Mouse (Mus musculus) left cerebral cortex, postnatal 14 days (tissue): Measurements from ENCODE around the gene Ggct. TPM values are rescaled to one million over a fixed set of nuclear protein-coding genes. Genes with fewer than 3 reads are reported as not detected.
A peak's percentile ranks its signal among the peaks of the same experiment; 100 is the strongest.

ENCODE experiments used
- DNase-seq, 2 experiments: peaks; one replicate each; pipeline ENCODE4 v3.0.0; 2021 to 2022; ENCODE audit warnings: low spot score in 2 of 2, mixed read lengths in 1 of 2
- intact Hi-C: fragments of 180-260 bp; cut with DNase I; formaldehyde crosslinking; loops from one replicate; pipeline ENCODE4 v1.15.1; 2025
- total RNA-seq, 2 experiments: library from RNA; stranded (reverse); gene quantifications; 2 replicates each; pipeline ENCODE4 v1.2.3; 2021

The Ggct gene
- total RNA-seq, 2 experiments from 2014 or later: 29.9 to 32.5 TPM

GRCm38 (mm10) chr6:55002438-55002837 is 9.7 kb upstream of the Ggct start:
- no peak for DNase-seq
- intact Hi-C loops: no loop called here

GRCm38 (mm10) chr6:55001320-55001719 is 8.6 kb upstream of the Ggct start:
- DNase-seq: no peak
- intact Hi-C loops: no loop called here

DNA sequence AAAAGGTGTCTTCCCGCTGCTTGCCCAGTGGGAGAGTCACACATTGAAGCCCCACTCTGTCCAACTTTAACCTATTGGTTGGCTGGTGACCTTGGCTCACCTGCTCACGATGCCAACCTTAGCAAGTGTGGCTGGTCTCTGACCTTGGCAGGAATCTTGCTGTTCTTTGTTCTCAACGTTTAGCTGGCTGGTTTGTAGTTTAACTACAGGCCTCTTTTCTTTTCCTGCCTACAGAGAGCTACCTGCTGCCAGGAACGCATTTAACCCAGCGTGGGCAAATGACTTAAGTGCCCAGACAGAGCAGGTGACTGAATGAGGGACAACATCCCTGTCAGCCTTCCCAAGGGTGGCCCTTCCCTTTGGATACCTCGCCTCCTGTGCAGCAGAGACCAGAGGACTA is 5.0 kb upstream of the Ggct start:
- intact Hi-C loops: no loop called here
- no peak for DNase-seq

DNA sequence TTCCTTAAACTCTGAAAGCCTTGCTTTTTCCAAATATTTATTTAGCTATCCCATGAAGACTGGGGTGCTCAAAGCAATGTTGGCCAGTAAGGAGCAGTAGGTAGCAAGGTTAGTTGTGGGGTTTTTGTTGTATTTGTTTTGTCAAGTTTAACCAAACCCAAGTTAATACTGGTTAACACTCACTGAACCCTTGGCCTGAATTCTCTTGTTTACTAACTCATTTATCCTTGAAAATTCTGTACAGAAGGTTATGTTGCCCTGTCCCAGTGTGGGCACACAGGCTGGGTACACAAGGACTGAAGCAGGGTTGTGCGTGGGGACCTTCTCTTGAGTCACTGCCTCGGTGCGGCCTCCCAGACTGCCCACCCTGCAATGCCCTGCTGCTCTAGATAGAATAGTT is 3.6 kb upstream of the Ggct start:
- intact Hi-C loops: no loop called here
- DNase-seq: no peak

- intact Hi-C loops: loop anchor here (2.0 to 5.0 kb wide), 2 partner anchors 175 to 290 kb away; partner anchors contain the start of gene Znrf2
- DNase-seq: no peak
Observed at GRCm38 (mm10) chr6:54992141-54992540, 609 bp downstream of the Ggct start.

DNA sequence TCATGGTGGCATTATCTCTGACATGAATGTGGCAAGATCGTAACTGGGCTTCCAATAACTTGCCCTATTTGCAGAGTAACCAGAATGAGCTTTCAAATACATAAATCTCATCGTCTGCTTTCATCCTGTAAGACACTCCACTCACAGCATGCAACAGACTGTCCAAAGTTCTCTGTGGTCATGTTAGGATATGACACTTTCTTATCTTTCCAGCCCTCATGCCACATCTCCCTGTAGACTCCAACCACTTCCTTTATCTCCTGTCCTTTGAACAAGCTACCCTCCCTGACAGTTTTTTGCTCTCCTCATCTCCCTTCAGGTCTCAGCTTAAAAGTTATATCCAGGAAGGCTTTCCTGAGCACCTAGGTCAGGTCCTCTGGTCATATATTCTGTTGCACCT is 1.6 kb downstream of the Ggct start:
- intact Hi-C loops: loop anchor here (5.0 kb wide), 1 partner anchor 289 kb away; no protein-coding TSS in a partner anchor
- DNase-seq: no peak

GRCm38 (mm10) chr6:54988141-54988540 is 4.6 kb downstream of the Ggct start:
- intact Hi-C loops: no loop called here
- no peak for DNase-seq

DNA sequence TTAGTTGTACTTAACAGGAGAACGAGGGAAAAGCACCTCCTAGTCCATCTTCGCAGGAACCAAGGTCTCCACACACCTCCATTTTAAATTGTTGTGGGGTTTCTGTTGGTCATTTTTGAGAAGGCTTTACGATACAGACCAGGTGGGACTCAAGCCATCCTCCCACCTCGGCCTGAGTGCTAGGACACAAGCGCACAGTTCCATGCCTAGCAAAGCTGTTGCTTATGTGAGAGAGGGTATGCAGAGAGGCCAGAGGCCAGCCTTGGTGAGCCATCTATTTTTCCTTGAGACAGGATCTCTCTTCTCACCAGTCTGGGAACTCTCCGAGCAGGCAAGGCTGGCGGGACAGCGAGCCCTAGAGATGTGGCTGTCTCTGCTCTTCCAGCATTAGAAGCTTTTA is 8.7 kb downstream of the Ggct start:
- no peak for DNase-seq
- intact Hi-C loops: no loop called here

DNA sequence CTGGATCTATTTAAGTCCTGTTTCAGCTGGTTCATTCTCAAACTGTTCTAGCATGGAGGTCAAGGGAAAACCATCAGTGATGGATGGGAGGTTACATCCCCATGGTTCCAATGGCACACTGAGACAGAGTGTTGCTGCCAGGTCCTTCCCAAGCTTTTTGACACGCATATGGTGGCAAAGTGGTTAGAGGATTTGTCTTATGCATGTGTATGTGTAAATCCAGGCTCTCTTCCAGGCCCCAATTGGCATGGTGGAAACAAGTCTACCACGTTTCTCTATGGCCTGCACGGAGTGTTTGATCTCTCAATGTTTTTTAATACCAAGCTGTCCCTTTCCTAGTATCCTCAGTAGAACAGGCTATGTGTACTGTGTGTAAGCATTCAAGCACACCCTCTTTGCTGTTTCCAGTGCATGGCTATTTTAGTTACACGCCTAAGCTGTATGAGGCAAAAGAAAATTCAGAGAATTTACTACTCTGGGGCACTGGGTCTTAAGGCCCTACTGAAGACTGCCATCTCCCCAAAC is 9.2 kb downstream of the Ggct start:
- DNase-seq: no peak
- intact Hi-C loops: no loop called here

DNA sequence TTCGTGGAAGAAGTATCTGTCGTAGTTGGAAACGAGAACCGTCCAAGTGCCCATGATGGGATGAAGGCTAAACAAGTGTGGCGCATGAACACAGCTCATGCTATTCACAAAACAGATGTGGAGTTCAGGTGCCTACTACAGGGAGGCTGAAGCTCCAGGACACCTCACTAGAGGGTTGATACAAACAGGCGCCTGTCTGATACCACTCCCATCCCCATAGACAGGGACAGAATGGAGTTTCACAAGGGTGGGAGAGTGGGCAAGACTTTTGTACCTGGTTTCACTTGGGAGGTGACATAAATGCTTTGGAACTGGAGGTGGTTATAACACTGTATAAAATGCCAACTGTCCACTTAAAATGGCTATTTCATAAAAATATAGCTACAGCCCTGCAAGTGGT is 13.3 kb downstream of the Ggct start:
- intact Hi-C loops: no loop called here
- no peak for DNase-seq

DNA sequence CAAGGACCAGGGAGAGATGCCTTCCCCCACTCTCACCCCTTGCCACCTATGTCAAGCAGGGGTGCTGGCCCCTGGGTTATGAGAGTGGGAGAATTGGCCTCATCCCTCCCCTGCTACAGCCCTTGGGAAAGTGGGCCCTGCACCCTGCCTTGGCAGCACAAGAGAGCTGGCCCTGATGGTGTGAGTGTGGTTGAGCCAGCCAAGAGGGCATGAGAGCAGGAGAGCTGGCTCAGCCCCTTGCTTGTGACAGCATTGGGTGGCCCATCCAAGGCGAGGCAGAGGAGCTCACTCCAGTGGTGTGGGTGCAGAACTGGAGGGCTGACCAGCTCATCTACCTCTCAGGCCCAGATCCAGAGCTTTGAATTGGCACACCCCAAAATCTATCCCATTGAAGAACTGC is 17.1 kb downstream of the Ggct start:
- intact Hi-C loops: no loop called here

DNA sequence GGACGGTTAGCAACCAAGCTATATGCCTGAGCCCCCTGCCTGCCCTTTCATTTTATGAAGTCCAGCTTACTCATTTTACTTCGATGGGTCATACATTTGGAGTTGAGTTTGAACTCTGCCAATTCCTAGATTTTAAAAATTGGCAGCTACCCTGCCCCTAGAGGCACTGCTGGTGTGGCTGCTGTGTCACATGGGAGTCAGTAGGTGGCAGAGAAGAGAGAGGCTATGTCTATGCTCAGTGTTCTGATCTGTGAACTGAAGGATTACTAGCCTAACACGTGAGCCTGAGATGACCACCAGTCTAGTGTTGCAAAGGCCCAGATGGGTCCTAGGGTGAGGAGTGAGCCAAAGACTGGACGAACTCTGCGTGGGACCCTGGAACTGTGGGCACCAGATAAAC is 18.2 kb downstream of the Ggct start:
- peak in 1 of 2 experiments; percentile 10 for DNase-seq
- intact Hi-C loops: loop anchor here (5.0 kb wide), 1 partner anchor 267 kb away; no protein-coding TSS in a partner anchor

More for the DNA sequence above, 17.1 kb downstream of the Ggct start:
- DNase-seq: no peak

DNA sequence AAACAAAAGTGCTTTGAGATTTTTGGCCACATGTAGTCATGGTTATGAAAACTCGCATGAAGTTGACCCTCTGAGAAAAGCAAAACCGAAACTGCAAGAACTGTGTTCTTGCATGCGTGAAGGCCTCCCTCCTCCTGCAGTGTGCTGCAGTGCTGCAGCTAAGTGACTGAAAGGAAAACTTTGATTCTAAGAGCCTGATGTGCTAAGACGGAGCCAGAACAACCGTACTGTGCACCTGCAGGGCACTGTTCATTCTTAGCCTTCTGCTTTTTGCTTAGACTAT is 19.9 kb downstream of the Ggct start:
- intact Hi-C loops: loop anchor here (5.0 kb wide), 1 partner anchor 266 kb away; no protein-coding TSS in a partner anchor
- DNase-seq: no peak

GRCm38 (mm10) chr6:54972111-54972928 is 20.4 kb downstream of the Ggct start, which contains the start of gene Nod1:
Gene Nod1 (minus strand): TSS chr6:54972612.
- intact Hi-C loops: loop anchor here (5.0 kb wide), 1 partner anchor 265 kb away; no protein-coding TSS in a partner anchor
- peak; percentile 25 to 44 for DNase-seq

DNA sequence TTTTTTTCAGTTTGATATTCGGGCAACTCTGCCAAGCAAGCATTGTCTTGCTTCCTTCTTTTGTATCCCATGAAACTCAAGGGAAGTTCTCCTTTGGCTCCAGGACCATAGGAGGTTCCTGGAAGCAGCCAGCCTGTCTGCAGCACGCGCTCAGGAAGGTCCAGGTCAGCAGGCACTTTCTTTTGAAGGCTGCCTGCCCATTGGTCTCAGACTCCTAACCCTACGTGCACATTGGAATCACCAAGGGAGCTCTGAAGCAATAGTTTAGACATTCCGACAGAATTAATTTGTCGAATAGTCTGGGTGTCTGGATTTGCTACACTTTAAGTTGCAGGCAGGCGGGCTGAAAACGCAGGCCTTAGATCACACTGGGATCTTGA is 21.0 kb downstream of the Ggct start:
- intact Hi-C loops: loop anchor here (5.0 kb wide), 1 partner anchor 264 kb away; no protein-coding TSS in a partner anchor

DNA sequence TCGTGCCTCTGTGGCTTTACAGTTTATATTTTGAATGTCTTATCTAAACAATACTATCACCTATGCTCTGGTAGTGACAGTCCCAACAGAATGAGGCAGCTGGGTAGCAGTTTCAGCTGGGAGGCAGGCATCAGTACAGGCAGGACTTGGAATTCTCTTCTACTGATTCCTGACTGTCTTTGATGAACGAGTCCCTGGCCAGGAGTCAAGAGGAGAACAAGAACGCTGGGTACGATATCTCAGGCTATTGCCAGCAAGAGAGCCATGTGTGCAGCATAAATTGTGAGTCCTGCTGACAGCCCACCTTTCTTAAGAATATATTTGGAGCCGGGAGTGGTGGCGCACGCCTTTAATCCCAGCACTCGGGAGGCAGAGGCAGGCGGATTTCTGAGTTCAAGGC is 22.2 kb downstream of the Ggct start:
- intact Hi-C loops: loop anchor here (5.0 kb wide), 1 partner anchor 263 kb away; no protein-coding TSS in a partner anchor
- DNase-seq: no peak

More for the DNA sequence above, 21.0 kb downstream of the Ggct start:
- DNase-seq: no peak

DNA sequence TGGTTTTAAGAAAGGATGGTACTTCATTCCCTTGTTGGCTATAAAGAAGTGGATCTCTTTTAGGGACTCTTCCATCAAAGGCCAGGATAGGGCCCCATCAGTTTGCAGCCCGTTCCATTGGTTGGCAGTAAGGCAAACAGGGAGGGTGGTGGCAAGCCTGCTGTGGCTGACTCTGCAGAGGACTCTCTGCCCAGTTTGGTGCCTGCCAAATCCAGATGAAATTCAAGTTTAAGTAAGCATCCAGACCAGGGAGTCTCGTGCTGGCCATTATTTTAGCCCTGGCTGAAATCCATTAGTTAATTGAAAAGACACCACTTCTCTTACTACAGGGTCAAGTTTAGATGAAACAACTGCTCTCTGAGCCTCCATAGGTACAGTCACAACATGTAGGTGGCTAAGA is 22.9 kb downstream of the Ggct start:
- DNase-seq: no peak
- intact Hi-C loops: loop anchor here (5.0 kb wide), 1 partner anchor 262 kb away; no protein-coding TSS in a partner anchor

DNA sequence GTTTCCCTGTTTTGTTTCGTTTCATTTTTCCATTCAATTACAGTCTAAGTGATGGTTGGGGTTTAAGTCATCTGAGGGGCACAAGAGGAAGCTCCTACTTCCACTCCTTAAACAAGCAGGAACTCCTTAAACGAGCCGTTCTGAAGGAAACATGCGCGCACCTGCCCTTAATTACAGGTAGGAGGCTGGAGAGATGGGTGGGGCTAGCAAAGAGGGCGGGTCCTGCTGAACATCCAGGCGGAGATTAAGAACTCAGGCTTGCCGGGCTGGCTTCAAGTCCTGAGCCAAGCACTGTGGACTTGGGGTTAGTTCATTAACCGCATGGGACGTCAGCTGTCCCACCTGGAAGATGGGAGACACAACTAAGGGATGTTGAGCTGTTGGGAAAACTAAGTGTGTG is 25.2 kb downstream of the Ggct start:
- DNase-seq: no peak
- intact Hi-C loops: no loop called here

GRCm38 (mm10) chr6:54965234-54965633 is 27.5 kb downstream of the Ggct start:
- no peak for DNase-seq
- intact Hi-C loops: no loop called here

GRCm38 (mm10) chr6:54964755-54965154 is 28.0 kb downstream of the Ggct start:
- intact Hi-C loops: no loop called here
- no peak for DNase-seq

DNA sequence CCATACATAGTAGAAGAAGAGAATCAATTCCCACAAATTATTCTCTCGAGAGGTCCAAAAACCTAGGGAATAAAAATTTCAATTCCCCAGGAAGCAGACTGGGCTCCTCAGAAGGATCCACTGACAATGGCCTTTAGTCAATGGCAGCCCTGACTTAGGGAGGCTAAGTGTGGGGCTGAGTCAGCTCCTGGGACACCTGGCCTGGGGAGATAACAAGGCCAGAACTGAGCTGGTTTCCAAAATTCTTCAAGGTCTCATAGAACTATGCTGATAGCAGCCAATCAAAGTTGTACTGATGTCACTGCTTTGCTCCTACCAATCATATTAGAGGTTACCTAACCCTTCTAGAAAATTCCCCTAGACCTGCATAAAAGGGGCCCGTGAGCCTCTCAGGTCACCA is 29.2 kb downstream of the Ggct start:
- DNase-seq: no peak
- intact Hi-C loops: no loop called here
